Mouse (Mus musculus): ENCODE measurements around the gene Utp14b.

GRCm38 (mm10) chr1:78694503-78695258, 36.8 kb downstream of the Utp14b start:
- TF ChIP-seq CHD2 (IDR thresholded peaks at IDR 0.05; ENCODE audit: low read depth, low read length): no peak
- TF ChIP-seq ZC3H11A (IDR thresholded peaks at IDR 0.05; ENCODE audit: borderline replicate concordance, low read depth, low read length): no peak
- TF ChIP-seq HCFC1 (IDR thresholded peaks at IDR 0.05; ENCODE audit: borderline replicate concordance, insufficient read depth, low read length): no peak
- no peak for TF ChIP-seq MAFK (IDR thresholded peaks at IDR 0.05; ENCODE audit: insufficient read depth, low read depth, low read length)
